Mouse (Mus musculus): Measurements from ENCODE around the gene Bahcc1.

The Bahcc1 gene

GRCm38 (mm10) chr11:120228911-120229437, 3.8 kb upstream of the Bahcc1 start:
- DNase-seq (ENCODE audit: low read depth, low spot score), result peak; percentile 39

GRCm38 (mm10) chr11:120229861-120230751, 2.6 kb upstream of the Bahcc1 start:
- DNase-seq (ENCODE audit: low read depth, low spot score), result peak; percentile 78

GRCm38 (mm10) chr11:120230841-120231370, 1.8 kb upstream of the Bahcc1 start:
- DNase-seq (ENCODE audit: low read depth, low spot score), result peak; percentile 53

GRCm38 (mm10) chr11:120231379-120231778, 1.4 kb upstream of the Bahcc1 start:
- DNase-seq (ENCODE audit: low read depth, low spot score), result peak; percentile 100

GRCm38 (mm10) chr11:120233441-120234135, 841 bp downstream of the Bahcc1 start:
- DNase-seq (ENCODE audit: low read depth, low spot score), result peak; percentile 49

- DNase-seq (ENCODE audit: low read depth, low spot score), result peak; percentile 51
Measured at GRCm38 (mm10) chr11:120234136-120234775, 1.5 kb downstream of the Bahcc1 start.

GRCm38 (mm10) chr11:120234776-120235181, 2.0 kb downstream of the Bahcc1 start:
- DNase-seq (ENCODE audit: low read depth, low spot score), result peak; percentile 50

- DNase-seq (ENCODE audit: low read depth, low spot score), result peak; percentile 63
Measured at GRCm38 (mm10) chr11:120235385-120236113, 2.8 kb downstream of the Bahcc1 start.

GRCm38 (mm10) chr11:120236114-120236437, 3.3 kb downstream of the Bahcc1 start:
- no peak for DNase-seq (ENCODE audit: low read depth, low spot score)

GRCm38 (mm10) chr11:120236438-120237165, 3.9 kb downstream of the Bahcc1 start:
- DNase-seq (ENCODE audit: low read depth, low spot score), result peak; percentile 56

- DNase-seq (ENCODE audit: low read depth, low spot score), result peak; percentile 49
Measured at GRCm38 (mm10) chr11:120237166-120238131, 4.7 kb downstream of the Bahcc1 start.

- no peak for DNase-seq (ENCODE audit: low read depth, low spot score)
Measured at GRCm38 (mm10) chr11:120238306-120238705, 5.6 kb downstream of the Bahcc1 start.

- DNase-seq (ENCODE audit: low read depth, low spot score), result no peak
Measured at GRCm38 (mm10) chr11:120238751-120239359, 6.1 kb downstream of the Bahcc1 start.

GRCm38 (mm10) chr11:120239581-120239991, 6.8 kb downstream of the Bahcc1 start:
- no peak for DNase-seq (ENCODE audit: low read depth, low spot score)

GRCm38 (mm10) chr11:120240206-120240605, 7.5 kb downstream of the Bahcc1 start:
- DNase-seq (ENCODE audit: low read depth, low spot score), result peak; percentile 70

GRCm38 (mm10) chr11:120240941-120241890, 8.5 kb downstream of the Bahcc1 start:
- no peak for DNase-seq (ENCODE audit: low read depth, low spot score)

- no peak for DNase-seq (ENCODE audit: low read depth, low spot score)
Measured at GRCm38 (mm10) chr11:120241981-120242725, 9.4 kb downstream of the Bahcc1 start.

All from 3T3-L1 (cell line).